Mouse (Mus musculus): ENCODE measurements around the gene Igfbp6.
A peak's percentile ranks its signal among the peaks of the same experiment; 100 is the strongest.

The Igfbp6 gene

DNA sequence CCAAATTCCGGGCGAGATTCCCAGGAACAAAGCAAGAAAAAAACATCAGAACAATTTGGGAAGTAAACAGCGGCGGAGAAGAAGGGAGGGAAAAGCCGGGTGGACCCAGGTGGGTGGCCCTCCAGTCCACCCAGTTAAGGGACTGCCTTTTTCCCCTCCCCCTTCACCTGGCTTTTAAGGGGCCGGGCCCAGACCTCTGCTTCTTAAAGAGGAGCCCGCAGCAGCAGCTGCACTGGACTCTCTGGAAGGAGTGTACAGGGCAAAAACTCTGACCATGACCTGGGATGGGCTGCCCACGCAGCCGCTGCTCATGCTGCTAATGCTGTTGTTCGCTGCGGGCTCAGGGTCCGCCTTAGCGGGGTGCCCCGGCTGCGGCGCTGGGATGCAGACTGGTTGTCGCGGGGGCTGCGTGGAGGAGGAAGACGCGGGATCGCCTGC lies at the start of gene Igfbp6:
TSS of gene Igfbp6 (plus strand) at position 89 of the 438 bp plus-strand sequence.
- DNase-seq (ENCODE audit: low spot score in 2 of 2): no peak

DNA sequence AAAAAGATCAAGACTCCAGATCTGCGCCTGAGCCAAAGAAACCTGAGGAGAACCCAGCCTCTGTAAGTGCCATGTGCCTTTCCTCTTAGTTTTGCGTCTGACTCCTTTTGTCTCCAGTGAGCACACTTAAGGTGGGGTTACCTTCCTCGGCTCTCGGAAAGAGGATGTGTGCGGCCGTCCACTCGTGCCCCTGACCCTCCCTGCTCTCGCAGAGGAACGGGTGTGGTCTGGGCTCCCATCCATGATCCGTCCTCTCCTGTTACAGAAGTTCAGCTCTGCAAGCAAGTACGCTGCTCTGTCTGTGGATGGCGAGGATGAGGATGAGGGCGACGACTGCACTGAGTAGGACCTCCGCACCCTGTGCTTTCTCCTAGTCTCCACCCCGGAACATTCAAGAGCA lies 49.2 kb upstream of the Igfbp6 start:
- no peak for DNase-seq (ENCODE audit: low spot score in 2 of 2)

DNA sequence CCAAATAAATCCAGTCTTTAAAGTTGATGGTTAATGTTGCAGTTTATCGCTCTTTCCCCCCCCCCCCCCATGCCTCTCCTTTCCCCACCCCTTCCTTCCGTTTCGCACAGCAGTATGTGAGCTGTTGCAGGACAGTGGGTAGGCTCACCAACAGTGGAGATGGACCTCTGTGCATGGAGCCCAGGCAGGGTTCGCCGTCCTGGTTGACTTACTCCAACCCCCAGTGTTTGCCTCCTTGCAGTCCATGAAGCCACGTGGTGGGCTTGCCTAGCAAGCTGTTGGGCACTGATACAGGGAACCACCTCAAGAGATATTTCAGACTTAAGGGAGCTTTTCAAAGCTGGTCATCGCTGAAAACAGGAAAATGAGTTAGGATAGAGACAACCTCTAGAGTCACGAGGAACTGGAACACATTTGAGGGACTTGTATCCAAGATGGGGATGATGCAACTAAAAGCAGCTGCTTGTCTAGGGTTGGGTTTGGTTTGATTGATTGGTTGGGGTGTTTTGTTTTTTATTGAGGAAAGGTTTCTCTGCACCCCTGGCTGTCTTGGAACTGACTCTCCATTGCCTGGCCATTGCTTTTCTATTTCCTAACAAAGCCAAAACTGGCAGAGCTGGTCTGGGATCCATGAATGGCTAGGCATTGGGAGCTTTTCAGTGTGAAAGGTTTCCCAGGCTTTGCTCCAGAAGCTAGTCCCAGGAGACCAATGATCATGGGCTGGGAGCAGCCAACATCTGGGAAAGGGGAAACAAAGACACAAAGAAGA lies 46.8 kb upstream of the Igfbp6 start:
- DNase-seq (ENCODE audit: low spot score in 2 of 2): no peak

DNA sequence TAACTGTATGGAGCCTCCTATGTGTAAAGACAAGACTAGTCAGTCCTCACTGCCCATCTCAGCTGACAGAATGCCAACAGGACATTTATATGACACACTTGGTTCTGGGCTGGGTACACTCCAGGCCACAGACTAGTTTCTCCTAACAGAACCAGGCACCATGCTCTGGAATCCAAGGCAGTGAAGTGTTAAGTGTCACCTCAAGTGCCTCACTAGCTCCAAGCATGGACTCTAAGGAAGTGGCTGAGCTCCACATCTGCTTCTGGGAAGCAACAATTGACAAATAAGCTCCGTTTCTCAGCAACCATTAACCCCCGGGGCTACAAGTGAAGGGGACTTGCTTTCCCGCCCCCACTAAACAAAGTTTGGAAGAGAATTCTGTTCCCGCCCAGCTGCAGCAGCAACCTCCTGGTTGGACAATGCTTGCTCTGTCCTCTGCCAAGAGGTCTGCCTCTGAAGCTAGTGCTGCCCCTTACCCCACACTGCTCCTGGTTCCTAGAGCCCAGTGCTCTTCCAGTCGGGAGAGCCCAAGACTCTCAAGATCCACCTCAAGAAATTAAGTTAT lies 46.1 kb upstream of the Igfbp6 start:
- DNase-seq (ENCODE audit: low spot score in 2 of 2): no peak

DNA sequence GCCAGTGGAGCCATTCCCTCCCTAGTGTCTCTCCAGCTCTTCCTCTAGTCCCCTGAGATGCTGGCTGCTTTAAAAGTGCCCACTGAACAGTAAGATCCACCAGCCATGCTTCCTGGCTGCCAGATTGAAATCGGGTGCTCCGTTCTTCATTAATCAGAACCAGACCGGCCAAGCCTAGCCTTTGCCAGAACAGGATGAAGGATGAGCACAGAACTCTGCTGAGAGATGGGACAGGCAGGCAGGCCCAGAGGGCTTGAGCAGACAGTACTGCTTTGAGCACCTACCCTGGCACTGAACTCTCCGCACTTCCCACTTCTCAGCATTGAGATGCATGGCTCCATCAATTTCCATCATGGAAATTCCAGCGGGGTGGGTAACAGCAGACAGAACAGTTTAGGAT lies 44.9 kb upstream of the Igfbp6 start:
- no peak for DNase-seq (ENCODE audit: low spot score in 2 of 2)

DNA sequence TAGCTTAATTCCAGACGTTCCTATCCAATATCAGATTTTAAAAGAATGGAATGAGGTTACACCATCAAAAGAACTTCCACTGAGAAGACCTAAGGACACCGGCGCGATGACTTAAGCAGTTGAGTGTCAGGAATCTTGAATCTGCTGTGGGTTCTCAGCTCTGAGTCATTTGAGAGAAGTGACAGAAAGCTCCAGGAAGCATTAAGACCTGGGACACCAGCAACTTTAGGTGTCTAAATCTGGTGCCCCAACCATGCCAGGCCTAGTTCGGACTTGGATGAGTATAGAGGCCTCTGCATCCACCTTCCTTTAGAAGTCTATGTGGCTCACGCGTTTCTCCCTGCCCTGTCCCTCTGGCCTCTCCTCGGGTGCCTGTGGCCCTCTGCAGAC lies 44.4 kb upstream of the Igfbp6 start:
- no peak for DNase-seq (ENCODE audit: low spot score in 2 of 2)

DNA sequence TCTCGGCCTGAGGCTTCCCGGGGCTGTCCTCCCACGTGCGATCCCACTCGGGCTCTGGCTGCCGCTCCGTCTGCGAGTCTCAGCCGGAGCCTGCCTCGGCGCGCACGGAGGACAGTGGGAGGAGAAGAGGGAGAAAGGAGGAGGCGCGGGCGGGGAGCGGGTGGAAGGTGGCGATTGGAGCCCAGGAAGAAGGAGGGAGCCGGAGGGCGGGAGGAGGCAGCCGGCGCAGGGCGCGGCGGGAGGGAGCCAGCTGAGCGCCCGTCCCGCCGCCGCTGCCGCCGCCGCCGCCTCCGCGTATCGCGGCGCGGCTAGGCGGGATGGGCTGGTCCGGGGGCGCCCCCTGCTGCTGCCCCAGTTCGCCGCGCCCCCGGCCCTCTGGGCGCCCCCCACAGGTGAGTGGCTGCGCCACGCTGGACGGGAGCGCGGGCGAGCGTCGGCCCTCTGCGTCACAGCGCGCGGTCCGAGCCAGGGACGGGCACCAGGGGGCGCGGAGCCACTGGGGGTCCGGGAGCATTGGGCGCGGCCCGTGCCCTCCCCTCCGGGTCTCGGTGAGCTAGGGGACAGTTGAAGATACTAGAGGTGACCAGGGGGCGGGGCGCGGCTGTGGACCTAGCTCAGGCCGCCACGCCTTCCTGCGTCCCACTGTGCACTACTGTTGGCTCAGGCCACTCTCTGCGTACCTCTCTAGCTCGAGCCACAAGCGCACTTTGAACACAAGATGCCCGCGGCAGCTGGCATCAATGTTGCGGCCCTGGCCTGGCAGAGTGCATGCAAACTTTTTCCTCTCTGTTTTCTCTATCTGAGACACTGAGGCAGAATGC lies 43.8 kb upstream of the Igfbp6 start, which contains the start of gene Tns2:
TSS of gene Tns2 (plus strand) at position 253 of the 821 bp plus-strand sequence.
- peak in 1 of 2 experiments; percentile 56 for DNase-seq (ENCODE audit: low spot score in 2 of 2)

DNA sequence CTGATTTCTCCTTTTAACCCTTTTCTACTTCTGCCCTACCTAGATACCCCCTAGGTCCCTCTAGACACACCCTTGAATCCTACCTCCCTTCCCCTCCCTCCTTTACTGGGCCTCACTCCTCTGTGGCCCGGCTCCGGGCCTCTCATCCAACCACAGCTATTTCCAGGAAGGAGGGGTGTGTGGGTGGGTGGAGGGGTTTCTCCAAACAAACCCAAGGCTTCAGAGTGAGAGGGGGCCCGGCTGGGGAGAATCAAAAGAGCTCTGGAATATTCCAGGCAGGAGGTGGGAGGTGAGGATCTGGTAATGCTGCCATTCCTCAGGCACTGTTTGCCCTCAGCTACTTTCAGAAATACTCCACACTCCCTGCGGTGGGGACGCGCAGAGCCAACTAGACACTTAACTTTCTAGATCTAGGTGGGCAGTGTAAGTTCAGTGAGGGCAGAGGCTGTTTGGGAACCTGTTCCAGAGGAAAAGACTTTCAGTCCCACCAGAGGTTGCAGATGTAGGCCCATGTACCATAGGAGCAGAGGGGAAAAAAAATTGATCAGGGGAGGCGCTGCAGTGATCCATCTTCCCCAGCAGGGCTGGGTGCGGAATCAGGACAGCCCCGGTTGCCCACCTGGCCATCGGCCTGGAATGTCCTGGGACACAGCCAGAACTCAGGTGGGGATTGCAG lies 43.0 kb upstream of the Igfbp6 start:
- no peak for DNase-seq (ENCODE audit: low spot score in 2 of 2)

DNA sequence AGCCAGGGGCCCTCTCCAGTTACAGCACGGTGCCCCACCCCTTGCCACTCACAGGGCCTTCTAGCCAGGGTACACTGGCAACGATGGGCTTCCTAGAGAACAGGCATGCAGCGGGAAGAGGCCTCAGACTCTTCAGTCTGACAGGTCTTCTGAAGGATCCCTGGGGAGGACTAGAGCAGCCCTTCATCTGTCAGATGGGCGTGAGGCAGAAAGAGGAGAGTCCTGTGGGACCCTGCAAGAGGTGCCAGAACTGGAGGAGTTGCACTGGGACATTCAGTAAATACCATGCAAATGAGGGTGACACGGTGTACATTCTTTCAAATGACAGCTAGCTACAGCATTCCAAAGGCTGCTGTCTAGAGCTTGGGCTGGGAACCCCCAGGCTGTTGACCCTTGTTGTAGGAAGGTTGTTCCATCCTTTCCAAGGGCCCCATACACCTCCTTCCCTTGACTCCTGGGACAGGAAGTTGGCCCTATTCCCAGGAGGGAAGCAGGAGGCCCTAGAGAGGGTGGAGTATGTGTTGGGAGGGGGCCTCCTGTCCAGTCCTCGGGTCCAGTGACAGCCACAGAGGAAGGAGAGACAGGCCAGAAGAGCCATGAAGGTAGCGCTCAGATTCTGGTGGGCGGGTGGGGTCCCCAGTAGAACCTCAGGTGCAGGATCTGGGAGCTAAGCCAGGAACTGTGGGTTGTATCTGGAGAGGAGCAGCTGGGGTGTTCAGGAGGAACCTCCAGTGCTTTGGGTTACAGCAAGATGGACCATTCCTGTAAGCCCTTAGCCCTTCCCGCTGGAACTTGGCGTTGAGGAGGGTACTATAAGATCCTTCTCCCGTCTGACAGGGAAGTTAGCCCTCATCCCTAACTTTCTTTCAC lies 42.3 kb upstream of the Igfbp6 start:
- no peak for DNase-seq (ENCODE audit: low spot score in 2 of 2)

DNA sequence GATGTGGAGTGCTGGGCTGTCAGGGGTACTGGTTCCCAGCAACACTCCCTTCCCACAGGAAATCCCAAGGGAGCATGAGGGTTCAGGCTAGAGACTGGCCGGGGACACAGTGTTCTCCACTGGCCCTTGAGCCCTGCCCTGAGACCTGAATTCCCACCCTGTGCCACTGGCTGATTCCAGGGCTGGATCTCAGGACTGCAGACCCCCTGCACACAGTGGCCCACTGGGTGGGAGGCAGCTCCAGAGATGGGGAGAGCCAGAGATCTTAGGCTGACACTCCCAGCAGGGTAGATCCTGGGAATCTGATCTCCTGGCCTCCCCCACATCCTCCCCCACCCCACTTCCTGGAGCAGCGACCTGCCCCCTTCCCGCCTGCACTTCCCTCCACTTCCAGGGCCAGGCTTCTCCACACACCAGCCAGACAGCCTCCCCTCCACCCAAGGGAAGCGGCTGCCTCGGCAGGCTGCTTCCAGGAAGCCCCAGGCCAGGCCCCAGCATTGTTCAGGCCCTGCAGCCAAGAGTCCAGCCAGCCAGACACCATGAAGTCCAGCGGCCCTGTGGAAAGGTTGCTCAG lies 41.5 kb upstream of the Igfbp6 start:
- no peak for DNase-seq (ENCODE audit: low spot score in 2 of 2)

DNA sequence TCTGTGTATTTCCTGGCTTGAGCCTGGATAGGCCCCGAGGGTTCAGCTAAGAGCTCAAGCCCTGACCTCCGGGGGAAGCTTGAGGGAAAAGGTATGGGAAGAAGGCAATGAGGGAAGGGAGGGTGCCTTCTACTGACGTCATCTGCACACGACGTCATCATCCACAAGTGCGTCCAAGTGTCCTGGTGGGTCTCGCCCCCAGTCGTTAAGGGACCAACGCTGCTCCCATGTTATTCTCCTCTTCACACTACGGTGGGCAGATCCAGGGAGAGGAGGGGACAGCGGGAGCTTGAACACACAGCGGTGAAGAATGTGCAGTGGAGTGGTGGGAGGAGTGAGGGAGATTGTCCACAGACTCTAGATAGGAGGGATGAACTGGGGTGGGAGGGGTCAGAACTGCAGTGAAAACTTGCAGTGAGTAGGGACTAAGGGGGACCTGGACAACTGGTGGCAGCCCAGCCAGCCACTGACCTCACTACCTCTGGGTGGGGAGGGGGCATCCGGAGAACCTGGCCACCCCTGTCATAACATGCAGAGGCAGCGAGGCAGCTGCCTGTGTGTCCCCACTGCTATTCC lies 40.7 kb upstream of the Igfbp6 start:
- no peak for DNase-seq (ENCODE audit: low spot score in 2 of 2)

DNA sequence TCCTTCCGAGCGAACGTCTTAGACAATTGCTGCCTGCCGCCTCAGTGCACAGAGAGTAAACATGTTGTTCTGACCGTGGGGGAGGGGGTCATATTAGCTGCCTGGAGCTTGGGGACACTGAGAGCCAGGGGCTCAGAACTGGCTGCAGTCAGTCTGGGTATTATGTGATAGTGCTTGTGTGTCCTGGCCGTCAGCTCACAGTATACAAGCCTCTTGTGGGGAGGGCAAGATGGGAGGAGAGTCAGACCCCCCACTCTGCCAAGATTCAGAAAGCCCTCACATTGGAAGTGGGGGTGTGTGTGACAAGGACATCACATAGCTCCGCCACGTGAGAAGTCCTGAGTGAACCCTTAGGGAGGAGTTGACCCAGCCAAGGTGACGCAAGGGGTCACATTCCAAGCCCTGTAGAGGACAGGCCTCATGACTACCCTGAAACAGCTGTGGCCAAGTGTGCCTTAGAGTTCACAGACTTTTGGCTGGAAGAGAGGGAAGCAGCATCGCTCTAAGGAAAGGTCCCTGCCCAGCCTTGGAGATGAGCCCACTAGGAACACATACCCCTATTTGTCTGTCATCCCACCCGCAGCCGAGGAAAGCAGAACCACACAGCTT lies 40.1 kb upstream of the Igfbp6 start:
- no peak for DNase-seq (ENCODE audit: low spot score in 2 of 2)

DNA sequence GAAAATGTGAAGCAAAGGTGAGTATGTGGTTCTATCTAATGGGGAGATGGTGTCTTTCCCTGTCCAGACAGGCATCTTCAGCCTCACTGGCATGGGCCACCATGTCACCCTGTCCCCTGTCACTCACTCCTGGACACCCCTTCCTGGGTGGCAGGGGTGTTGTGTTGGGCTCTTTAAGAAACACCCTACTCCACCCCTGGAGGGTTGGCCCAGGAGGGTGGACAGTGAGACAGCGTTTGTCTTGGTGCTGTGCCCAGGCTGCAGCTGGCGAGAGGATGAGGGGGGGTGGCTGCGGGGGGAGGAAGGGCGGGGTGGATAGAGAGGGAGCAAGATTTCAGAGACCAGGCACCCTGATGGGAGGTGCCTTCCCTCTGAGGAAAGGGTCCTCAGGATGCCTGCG lies 38.8 kb upstream of the Igfbp6 start:
- DNase-seq (ENCODE audit: low spot score in 2 of 2): no peak

DNA sequence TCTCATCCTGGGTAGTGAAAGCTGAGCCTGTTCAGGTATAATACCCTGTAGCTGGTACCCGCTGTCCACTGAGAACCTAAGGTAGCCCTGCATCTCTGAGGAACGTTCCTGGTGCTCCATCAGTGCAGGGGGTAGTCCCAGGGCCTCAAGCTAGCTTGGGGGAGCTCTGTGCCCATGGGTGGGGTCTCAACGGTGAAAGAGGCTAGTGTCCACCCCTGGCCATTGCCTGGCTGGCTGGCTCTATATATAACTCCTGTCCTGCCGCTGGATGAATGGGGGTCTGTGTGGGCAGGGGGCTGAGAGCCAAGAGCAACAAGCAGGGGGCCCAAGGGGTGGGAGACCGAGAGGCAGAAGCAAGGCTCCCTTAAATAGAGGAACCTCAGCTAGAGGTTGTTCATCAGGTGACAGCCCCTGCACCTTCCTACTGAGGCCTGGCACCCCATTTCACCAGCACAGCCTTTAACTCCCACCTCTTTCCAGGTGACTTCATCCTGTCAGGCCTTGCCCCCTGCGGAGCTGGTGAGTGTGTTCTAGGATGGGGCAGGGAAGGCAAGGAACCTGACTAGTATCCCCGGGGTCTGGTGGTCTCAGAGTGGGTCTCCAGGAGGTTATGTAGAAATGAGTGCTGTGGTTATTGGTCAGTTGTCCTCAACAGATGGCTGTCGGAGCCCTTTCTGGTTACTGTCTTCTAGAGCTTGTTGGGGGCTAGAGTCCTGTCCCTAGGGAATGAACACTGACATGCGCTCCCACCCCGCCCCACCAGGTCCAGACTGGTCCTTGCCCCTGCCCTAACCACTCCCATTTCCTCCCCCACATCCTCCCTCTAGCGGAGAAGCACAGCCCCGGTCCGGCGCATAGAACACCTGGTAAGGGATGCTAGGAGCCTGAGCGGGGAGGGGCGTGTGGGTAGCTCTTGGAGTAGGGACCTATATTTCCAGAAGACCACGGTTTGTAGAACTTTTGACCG lies 38.1 kb upstream of the Igfbp6 start:
- DNase-seq (ENCODE audit: low spot score in 2 of 2): no peak

DNA sequence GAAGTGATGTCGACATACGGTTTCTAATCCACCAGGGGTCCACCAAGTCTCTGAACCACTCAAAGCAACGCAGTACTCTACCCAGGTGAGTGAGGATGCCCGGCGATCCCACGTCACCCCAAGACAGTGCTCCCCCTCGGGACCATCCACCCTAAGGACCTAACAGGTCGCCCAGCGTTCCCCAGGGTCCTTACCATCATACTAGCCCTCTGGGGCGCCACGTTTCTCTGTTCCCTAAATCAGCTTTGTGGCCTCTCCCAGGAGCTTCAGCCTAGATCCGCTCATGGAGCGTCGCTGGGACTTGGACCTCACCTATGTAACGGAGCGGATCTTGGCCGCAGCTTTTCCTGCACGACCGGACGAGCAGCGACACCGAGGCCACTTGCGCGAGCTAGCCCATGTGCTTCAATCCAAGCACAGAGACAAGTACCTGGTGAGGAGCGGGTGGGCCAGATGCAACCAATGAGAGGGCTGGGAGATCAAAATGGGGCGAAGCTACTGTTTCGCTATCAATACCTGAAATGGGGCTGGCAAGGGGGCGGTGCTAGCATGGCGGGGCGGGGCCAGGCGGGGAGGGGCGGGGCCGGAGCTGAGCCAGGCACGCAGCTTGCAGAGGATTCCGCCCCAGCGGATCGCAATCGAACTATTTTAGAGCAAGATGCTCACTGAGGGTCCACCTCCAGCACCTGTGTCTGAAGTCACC lies 37.3 kb upstream of the Igfbp6 start:
- no peak for DNase-seq (ENCODE audit: low spot score in 2 of 2)

DNA sequence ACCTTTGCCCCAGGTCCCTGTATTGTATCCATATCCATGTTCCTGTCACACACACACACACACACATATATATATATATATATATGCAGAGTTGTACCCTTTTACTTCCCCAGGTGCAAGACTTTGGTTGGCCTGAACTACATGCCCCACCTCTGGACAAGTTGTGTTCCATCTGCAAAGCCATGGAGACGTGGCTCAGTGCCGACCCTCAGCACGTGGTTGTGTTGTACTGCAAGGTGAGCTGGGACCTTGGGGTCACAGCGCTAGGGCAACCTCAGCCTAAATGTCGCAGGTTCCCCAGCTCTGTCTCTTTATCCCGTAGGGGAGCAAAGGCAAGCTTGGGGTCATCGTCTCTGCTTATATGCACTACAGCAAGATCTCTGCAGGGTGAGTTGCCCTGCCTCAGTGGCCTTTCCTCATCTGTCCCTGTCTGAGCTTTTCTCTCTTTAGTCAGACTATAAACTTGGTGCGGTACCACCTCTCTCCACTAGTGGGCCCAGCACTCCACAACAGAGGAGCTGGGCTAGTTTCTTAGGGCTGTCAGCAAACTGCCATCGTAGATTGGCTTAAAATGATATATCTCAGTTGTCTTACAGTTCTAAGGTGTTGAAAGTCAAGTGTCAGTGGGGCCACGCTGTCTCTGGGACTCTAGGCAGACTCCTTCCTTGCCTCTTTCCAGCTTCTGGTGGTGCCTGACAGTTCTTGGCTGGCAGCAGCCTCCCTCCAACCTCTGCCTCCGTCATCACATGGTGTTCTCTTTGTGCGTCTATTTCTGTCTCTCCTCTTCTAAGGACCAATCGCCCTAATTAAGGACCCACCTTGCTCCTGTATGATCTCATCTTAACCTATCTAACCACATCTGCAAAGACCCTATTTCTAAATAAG lies 36.2 kb upstream of the Igfbp6 start:
- DNase-seq (ENCODE audit: low spot score in 2 of 2): peak; percentile 59 to 71

Measured in frontal cortex, postnatal 25 days (tissue).